Mouse (Mus musculus): ENCODE data around the gene Prex1.

DNA sequence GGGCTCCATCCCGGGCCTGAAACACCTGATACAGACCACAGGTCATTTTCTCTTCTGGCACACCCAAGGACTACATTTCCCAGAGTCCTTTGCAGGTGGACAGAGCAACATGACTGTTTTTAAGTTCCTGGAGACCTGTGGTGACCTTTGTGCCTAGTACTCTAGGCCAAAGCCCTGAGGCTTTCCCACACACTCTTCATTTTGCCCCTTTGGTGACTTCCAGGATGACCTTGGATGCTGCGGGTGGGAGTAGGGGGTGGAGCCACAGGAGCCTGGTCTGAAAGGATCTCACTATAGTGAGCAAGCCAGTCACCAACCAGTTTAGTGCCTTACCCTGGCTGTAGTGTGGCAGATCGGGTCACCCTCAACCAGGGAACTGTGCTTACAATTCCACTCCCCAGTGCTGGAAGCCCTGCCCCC is 14.6 kb upstream of the Prex1 start:
- no peak for TF ChIP-seq CTCF (IDR thresholded peaks at IDR 0.05; ENCODE audit: low read depth)
- TF ChIP-seq EP300 (IDR thresholded peaks at IDR 0.05; ENCODE audit: low read depth), result no peak
